Mouse (Mus musculus) stomach, postnatal 0 days (tissue): ENCODE measurements around the gene 2810408A11Rik.

Experiments used
- CTCF ChIP-seq: IDR thresholded peaks from 2 replicates; pipeline ENCODE4 v1.5.1; 2016; ENCODE audit warnings: antibody characterized with exemption, low read depth, mild to moderate bottlenecking, moderate library complexity
- EP300 ChIP-seq: optimal IDR thresholded peaks from 2 replicates; pipeline ENCODE3; 2016; ENCODE audit warnings: antibody characterized with exemption

DNA sequence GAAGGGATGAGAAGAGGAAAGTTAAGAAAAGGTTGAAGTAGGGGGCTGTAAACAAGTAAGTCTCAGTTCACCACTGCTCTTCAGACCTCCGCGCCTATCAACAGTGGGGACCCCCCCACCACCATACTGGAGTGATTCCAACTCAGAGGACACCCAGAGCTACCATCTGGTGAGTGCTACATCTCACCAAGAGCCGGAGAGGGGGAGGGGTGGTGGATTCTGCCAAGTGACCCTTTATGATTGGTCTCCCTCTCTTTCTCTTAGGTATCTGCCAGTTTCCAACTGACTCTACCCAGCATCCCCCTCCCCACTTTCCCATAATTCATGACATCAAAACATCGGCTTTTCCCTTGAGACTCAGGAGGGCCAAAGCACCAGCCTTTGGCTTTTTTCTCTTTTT is 40.2 kb upstream of the 2810408A11Rik start:
- no peak for TF ChIP-seq CTCF
- no peak for TF ChIP-seq EP300
